Mouse (Mus musculus): ENCODE measurements at regions not wholly inside any gene's neighbourhood (a gene's known extent, or its start where the extent isn't known, plus 50 kb on each side); places are given as distances from the start of the nearest gene placed in this dataset.

GRCm38 (mm10) chr14:103919380-103919779 is 75.2 kb upstream of the Ednrb start:
- TF ChIP-seq CTCF (IDR thresholded peaks at IDR 0.05; ENCODE audit: extremely low read depth, insufficient read depth, low read length) (no peak), POLR2A (IDR thresholded peaks at IDR 0.05; ENCODE audit: extremely low read depth, insufficient read depth, low read length) (no peak)
